Mouse (Mus musculus) layer of hippocampus, adult 2 months (tissue): Measurements from ENCODE around the gene Ppil1. TPM values are rescaled to one million over a fixed set of nuclear protein-coding genes. Genes with fewer than 3 reads are reported as not detected.
A peak's percentile ranks its signal among the peaks of the same experiment; 100 is the strongest.
"Not testable (repeated sequence)": the region's sequence is repeated elsewhere in the genome, so short reads cannot be mapped to it uniquely, and the experiment has no call there.

ENCODE experiments used
- DNase-seq, 2 experiments: peaks; one replicate each; pipeline ENCODE4 v3.0.0; 2022; ENCODE audit warnings: low spot score in 2 of 2
- H3K27ac ChIP-seq: fragments of 200-600 bp; 2 replicates; pipeline ENCODE4 v1.8.1; 2022
- H3K4me3 ChIP-seq: fragments of 200-600 bp; 2 replicates; pipeline ENCODE4 v1.8.1; 2022; ENCODE audit warnings: mild to moderate bottlenecking
- CTCF ChIP-seq: fragments of 200-600 bp; conservative IDR thresholded peaks from 2 replicates; pipeline ENCODE4 v1.8.1; 2022; ENCODE audit warnings: antibody characterized with exemption, mild to moderate bottlenecking, moderate library complexity
- total RNA-seq, 2 experiments: library from RNA; stranded (reverse); gene quantifications; 2 replicates each; pipeline ENCODE4 v1.2.3; 2021

The Ppil1 gene
- total RNA-seq, 2 experiments from 2014 or later = 14.8 to 16.2 TPM

- TF ChIP-seq CTCF = no peak
- no peak overlapping the region for H3K4me3 ChIP-seq
- H3K27ac ChIP-seq = no peak overlapping the region
Measured at GRCm38 (mm10) chr17:29270148-29270698, 6.2 kb upstream of the Ppil1 start.

GRCm38 (mm10) chr17:29269349-29269706, 5.3 kb upstream of the Ppil1 start:
- no peak for TF ChIP-seq CTCF
- Histone ChIP-seq H3K27ac (peak overlapping the region; percentile 92), H3K4me3 (peak overlapping the region; percentile 63)
- no peak for DNase-seq

More at GRCm38 (mm10) chr17:29270148-29270698, 6.2 kb upstream of the Ppil1 start:
- no peak for DNase-seq

GRCm38 (mm10) chr17:29268682-29269348, 4.8 kb upstream of the Ppil1 start, which contains the start of gene BC004004:
Gene BC004004 (plus strand): TSS chr17:29268788.
- H3K27ac ChIP-seq = peak within 1 kb of the TSS; percentile 92
- H3K4me3 ChIP-seq = peak within 1 kb of the TSS; percentile 63
- DNase-seq = peak; percentile 93 to 97
- peak; percentile 94 for TF ChIP-seq CTCF

- no peak for TF ChIP-seq CTCF
- H3K4me3 ChIP-seq = peak overlapping the region; percentile 63
- peak overlapping the region; percentile 92 for H3K27ac ChIP-seq
- DNase-seq = no peak
Measured at GRCm38 (mm10) chr17:29267931-29268681, 4.1 kb upstream of the Ppil1 start.

- DNase-seq, H3K27ac ChIP-seq, H3K4me3 ChIP-seq: not testable (repeated sequence)
Measured at GRCm38 (mm10) chr17:29267040-29267439, 3.1 kb upstream of the Ppil1 start.

GRCm38 (mm10) chr17:29264760-29265159, 774 bp upstream of the Ppil1 start:
- DNase-seq = no peak
- TF ChIP-seq CTCF = no peak
- Histone ChIP-seq H3K27ac (no peak overlapping the region), H3K4me3 (no peak overlapping the region; the same call in 1 of the 2 replicates)

- no peak for TF ChIP-seq CTCF
- Histone ChIP-seq H3K4me3 (peak overlapping the region; percentile 87), H3K27ac (peak overlapping the region; percentile 92)
- DNase-seq = no peak
Measured at GRCm38 (mm10) chr17:29263417-29263816, 569 bp downstream of the Ppil1 start.

- DNase-seq = no peak
- Histone ChIP-seq H3K27ac (no peak overlapping the region), H3K4me3 (no peak overlapping the region)
- TF ChIP-seq CTCF = peak; percentile 20
Measured at GRCm38 (mm10) chr17:29262259-29262649, 1.7 kb downstream of the Ppil1 start.

GRCm38 (mm10) chr17:29261603-29262258, 2.3 kb downstream of the Ppil1 start:
- H3K4me3 ChIP-seq = no peak overlapping the region
- no peak overlapping the region for H3K27ac ChIP-seq
- no peak for TF ChIP-seq CTCF

GRCm38 (mm10) chr17:29260501-29260900, 3.5 kb downstream of the Ppil1 start:
- no peak overlapping the region for H3K4me3 ChIP-seq
- no peak for DNase-seq
- TF ChIP-seq CTCF = no peak
- no peak overlapping the region for H3K27ac ChIP-seq

More at GRCm38 (mm10) chr17:29261603-29262258, 2.3 kb downstream of the Ppil1 start:
- DNase-seq = no peak

- Histone ChIP-seq H3K27ac (no peak overlapping the region), H3K4me3 (no peak overlapping the region)
- peak; percentile 94 for TF ChIP-seq CTCF
- DNase-seq = peak in 1 of 2 experiments; percentile 83
Measured at GRCm38 (mm10) chr17:29259489-29259888, 4.5 kb downstream of the Ppil1 start.

- no peak for TF ChIP-seq CTCF
- no peak overlapping the region for H3K4me3 ChIP-seq
- H3K27ac ChIP-seq = no peak overlapping the region
- DNase-seq = no peak
Measured at GRCm38 (mm10) chr17:29258921-29259320, 5.1 kb downstream of the Ppil1 start.

GRCm38 (mm10) chr17:29258025-29258558, 5.9 kb downstream of the Ppil1 start:
- Histone ChIP-seq H3K27ac (no peak overlapping the region), H3K4me3 (no peak overlapping the region)
- TF ChIP-seq CTCF = no peak
- DNase-seq = no peak
